Mouse (Mus musculus): ENCODE data around the gene Nabp1. TPM values are rescaled to one million over a fixed set of nuclear protein-coding genes. Genes with fewer than 3 reads are reported as not detected.

Gene Nabp1
- polyA plus RNA-seq, 1 experiment from 2014 or later = 11.4 TPM

Other genes with a start within 250 kb of the Nabp1 start
- 93.6 and 101 TPM in 2 replicates for gene Cavin2, start 189.3 kb downstream of the Nabp1 start, polyA plus RNA-seq (2014; fragmentation: Nextera tagmentation; extraction: Ambion mirVana)

Data from intestine, embryonic 14.5 days (tissue).